Mouse (Mus musculus): ENCODE measurements at regions not wholly inside any gene's neighbourhood (a gene's known extent, or its start where the extent isn't known, plus 50 kb on each side); places are given as distances from the start of the nearest gene placed in this dataset.

DNA sequence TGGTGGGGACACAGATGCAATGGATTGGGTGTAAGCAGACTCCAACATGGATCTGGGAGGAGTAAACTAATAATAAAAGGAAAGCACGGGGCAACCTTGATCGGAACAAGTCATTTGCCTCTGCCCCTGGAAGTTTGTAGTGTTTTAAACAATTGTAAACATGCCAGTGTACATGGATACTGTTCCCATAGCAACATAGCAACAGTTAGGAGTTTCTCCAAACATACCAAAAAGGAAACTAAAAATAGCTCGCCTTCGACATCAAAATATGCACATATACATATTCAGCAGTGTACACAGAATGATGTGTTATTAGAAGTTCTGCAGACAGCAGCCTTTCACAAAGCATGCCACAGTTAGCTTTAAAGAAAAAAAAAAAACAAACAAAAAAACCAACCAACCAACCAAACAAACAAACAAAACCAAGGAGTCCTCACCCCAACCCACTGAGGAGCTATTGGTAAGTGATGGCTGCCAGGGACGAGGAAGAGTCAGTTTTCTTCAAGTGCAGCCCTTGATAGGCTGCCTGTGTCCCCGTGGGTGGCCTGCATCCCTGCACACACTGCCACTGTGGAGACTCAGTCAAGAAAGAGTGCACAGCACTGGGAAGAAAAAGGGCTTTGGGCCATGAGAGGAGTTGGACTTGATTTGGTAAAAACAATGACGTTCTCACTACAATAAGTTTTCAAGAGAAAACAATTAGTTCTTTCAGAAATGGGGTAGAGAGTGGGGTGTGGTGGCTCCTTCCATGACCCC lies 54.8 kb upstream of the Peli1 start:
- no peak overlapping the region for H3K9ac ChIP-seq (ENCODE audit: control insufficient read depth, low read depth, low read length, poor library complexity, severe bottlenecking)
- TF ChIP-seq E2F4 (IDR thresholded peaks at IDR 0.05; ENCODE audit: borderline replicate concordance, low read depth, low read length) (no peak), MAX (IDR thresholded peaks at IDR 0.05; ENCODE audit: low read length) (no peak), KAT2A (conservative IDR thresholded peaks at IDR 0.05; ENCODE audit: low read depth, low read length) (no peak), MAZ (IDR thresholded peaks at IDR 0.05; ENCODE audit: low read depth, low read length) (no peak), TBP (IDR thresholded peaks at IDR 0.05; ENCODE audit: low read depth, low read length) (no peak), NELFE (IDR thresholded peaks at IDR 0.05; ENCODE audit: low read depth, low read length) (no peak), ZNF384 (IDR thresholded peaks at IDR 0.05; ENCODE audit: low read depth, low read length) (no peak), POLR2AphosphoS5 (IDR thresholded peaks at IDR 0.05; ENCODE audit: borderline replicate concordance, low read depth, low read length) (no peak), MYB (IDR thresholded peaks at IDR 0.05; ENCODE audit: low read depth, low read length) (no peak), HCFC1 (IDR thresholded peaks at IDR 0.05; ENCODE audit: low read depth, low read length) (no peak)
- H3K27ac ChIP-seq (ENCODE audit: control insufficient read depth, low read depth, low read length): no peak overlapping the region

DNA sequence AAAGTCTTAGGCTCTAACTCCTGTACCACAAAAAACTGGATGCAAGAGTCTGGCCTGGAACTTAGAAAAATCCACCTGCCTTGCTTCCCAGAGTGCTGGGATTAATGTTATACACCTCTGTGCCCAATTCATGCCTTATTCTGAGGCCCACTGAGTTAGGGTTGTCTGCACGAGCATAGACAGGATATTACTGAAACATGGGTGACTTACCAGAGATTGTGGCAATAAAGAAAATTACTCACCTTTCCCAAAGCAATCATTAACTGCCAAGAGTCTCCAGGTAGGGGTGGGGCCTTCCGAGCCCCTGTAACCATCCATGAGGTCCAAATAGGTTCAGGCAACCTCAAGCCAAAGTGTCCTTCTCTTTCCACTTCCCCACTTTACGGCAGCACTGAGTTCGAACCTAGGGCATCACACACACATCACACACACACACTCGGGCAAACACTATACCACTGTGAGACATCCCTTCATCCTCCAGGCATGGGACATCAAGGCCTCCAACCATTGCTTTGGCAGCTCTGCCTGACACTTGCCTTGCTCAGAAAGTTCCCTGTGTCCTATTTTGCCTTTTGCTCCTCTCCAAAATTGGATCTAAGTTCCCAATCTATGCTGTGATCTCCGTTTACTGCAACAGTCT lies 53.7 kb upstream of the Peli1 start:
- Histone ChIP-seq H3K27me3 (ENCODE audit: control insufficient read depth in 1 of 2, insufficient read depth in 2 of 2, low read length in 2 of 2) (peaks cover 3 to 4% of the 10 kb centered on the region in 2 experiments; a peak in 3 of 4 replicates), H3K36me3 (ENCODE audit: control insufficient read depth in 1 of 2, insufficient read depth in 2 of 2, low read length in 2 of 2) (peaks cover 0 to 5% of the 10 kb centered on the region in 2 experiments; a peak in 1 of 4 replicates), H3K4me1 (ENCODE audit: control insufficient read depth in 1 of 2, insufficient read depth in 2 of 2, low read length in 2 of 2) (peaks cover 0 to 9% of the 10 kb centered on the region in 2 experiments; a peak in 2 of 4 replicates), H3K4me3 (ENCODE audit: control insufficient read depth in 1 of 2, insufficient read depth in 1 of 2, low read depth in 2 of 2, low read length in 2 of 2) (no peak overlapping the region), H3K27ac (ENCODE audit: control insufficient read depth, low read depth, low read length) (no peak overlapping the region), H3K79me2 (ENCODE audit: control insufficient read depth, insufficient read depth, low read length, poor library complexity) (no peaks in the 10 kb centered on the region; the same call in 1 of the 2 replicates), H3K9ac (ENCODE audit: control insufficient read depth, low read depth, low read length, poor library complexity, severe bottlenecking) (no peak overlapping the region), H3K9me3 (replicated peaks; ENCODE audit: insufficient read depth, low read length) (no peaks in the 10 kb centered on the region)
- DNase-seq (ENCODE audit: low read depth, low spot score): no peak
- no peak for TF ChIP-seq ELF1 (IDR thresholded peaks at IDR 0.05; ENCODE audit: low read depth, low read length)

More for the DNA sequence above, 54.8 kb upstream of the Peli1 start:
- Histone ChIP-seq H3K4me3 (ENCODE audit: control insufficient read depth in 1 of 2, insufficient read depth in 1 of 2, low read depth in 2 of 2, low read length in 2 of 2) (no peak overlapping the region), H3K79me2 (ENCODE audit: control insufficient read depth, insufficient read depth, low read length, poor library complexity) (no peaks in the 10 kb centered on the region; the same call in 1 of the 2 replicates), H3K4me1 (ENCODE audit: control insufficient read depth in 1 of 2, insufficient read depth in 2 of 2, low read length in 2 of 2) (peaks cover 0 to 9% of the 10 kb centered on the region in 2 experiments; a peak in 2 of 4 replicates), H3K9me3 (replicated peaks; ENCODE audit: insufficient read depth, low read length) (no peaks in the 10 kb centered on the region), H3K27me3 (ENCODE audit: control insufficient read depth in 1 of 2, insufficient read depth in 2 of 2, low read length in 2 of 2) (peaks cover 2% of the 10 kb centered on the region in 2 experiments; a peak in 1 of 4 replicates), H3K36me3 (ENCODE audit: control insufficient read depth in 1 of 2, insufficient read depth in 2 of 2, low read length in 2 of 2) (peaks cover 0 to 5% of the 10 kb centered on the region in 2 experiments; a peak in 1 of 4 replicates)
- DNase-seq (ENCODE audit: low read depth, low spot score): no peak

DNA sequence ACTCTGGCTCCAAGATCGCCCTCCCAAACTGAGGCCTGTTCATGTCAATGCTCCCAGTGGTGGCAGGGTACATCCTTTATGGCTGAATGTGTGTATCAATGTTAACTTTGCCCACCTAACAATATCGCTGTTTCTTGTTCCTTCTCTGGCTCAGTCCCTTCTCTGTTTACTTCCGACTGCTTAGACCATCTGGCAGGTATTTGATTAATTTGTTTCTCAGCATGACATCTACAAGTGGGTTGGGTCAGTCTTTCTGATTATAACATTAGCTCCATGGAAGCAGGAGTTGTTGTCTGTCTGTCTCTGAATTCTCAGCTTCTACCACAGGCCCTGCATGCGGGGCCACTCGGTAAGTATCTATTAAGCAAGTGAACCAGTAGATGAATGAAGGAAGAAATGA lies 49.9 kb upstream of the Peli1 start:
- Histone ChIP-seq H3K79me2 (ENCODE audit: control insufficient read depth, insufficient read depth, low read length, poor library complexity) (no peaks in the 10 kb centered on the region), H3K4me1 (ENCODE audit: control insufficient read depth in 1 of 2, insufficient read depth in 2 of 2, low read length in 2 of 2) (no peaks in the 10 kb centered on the region), H3K9me3 (replicated peaks; ENCODE audit: insufficient read depth, low read length) (no peaks in the 10 kb centered on the region), H3K4me3 (ENCODE audit: control insufficient read depth in 1 of 2, insufficient read depth in 1 of 2, low read depth in 2 of 2, low read length in 2 of 2) (no peak overlapping the region), H3K27ac (ENCODE audit: control insufficient read depth, low read depth, low read length) (no peak overlapping the region), H3K27me3 (ENCODE audit: control insufficient read depth in 1 of 2, insufficient read depth in 2 of 2, low read length in 2 of 2) (peaks cover 4 to 13% of the 10 kb centered on the region in 2 experiments), H3K36me3 (ENCODE audit: control insufficient read depth in 1 of 2, insufficient read depth in 2 of 2, low read length in 2 of 2) (no peaks in the 10 kb centered on the region), H3K9ac (ENCODE audit: control insufficient read depth, low read depth, low read length, poor library complexity, severe bottlenecking) (no peak overlapping the region)
- TF ChIP-seq GATA1 (IDR thresholded peaks at IDR 0.05; ENCODE audit: low read depth, low read length) (no peak), JUND (IDR thresholded peaks at IDR 0.05; ENCODE audit: low read depth, low read length) (no peak), GABPA (IDR thresholded peaks at IDR 0.05; ENCODE audit: low read depth, low read length) (no peak), USF1 (IDR thresholded peaks at IDR 0.05; ENCODE audit: low read depth, low read length) (no peak), SMC3 (IDR thresholded peaks at IDR 0.05; ENCODE audit: low read depth, low read length) (no peak)
- no peak for DNase-seq (ENCODE audit: low read depth, low spot score)
